Mouse (Mus musculus): ENCODE data around the gene Cfap161.

DNA sequence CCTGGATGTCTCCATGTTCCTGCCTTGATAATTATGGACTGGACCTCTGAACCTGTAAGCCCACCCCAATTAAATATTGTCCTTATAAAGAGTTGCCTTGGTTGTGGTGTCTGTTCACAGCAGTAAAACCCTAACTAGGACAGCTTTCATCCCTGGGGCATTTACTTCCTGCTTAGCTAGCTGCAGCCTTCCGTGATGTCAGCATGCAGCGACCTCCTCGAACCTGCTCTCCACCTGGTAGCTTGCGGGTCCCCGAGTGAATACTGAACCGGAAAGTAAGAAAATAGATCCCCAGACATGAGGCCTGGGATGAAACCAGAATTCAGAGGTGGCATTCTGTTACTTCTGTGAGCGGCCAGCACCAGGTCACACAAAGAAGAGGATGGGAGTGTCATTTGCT, 34.7 kb upstream of the Cfap161 start:
- TF ChIP-seq POLR2A (IDR thresholded peaks at IDR 0.05; ENCODE audit: borderline replicate concordance, low read depth, low read length) (no peak), CTCF (IDR thresholded peaks at IDR 0.05; ENCODE audit: low read depth, low read length) (no peak)
